Mouse (Mus musculus): ENCODE measurements around the gene Slc25a25. TPM values are rescaled to one million over a fixed set of nuclear protein-coding genes. Genes with fewer than 3 reads are reported as not detected.

The Slc25a25 gene
- 7.1 TPM for polyA plus RNA-seq (2014; fragmentation: Illumina TruSeq; extraction: RNeasy Lipid Tissue Mini Kit (QIAGEN cat#74804); ENCODE audit: low read depth, low replicate concordance)

DNA sequence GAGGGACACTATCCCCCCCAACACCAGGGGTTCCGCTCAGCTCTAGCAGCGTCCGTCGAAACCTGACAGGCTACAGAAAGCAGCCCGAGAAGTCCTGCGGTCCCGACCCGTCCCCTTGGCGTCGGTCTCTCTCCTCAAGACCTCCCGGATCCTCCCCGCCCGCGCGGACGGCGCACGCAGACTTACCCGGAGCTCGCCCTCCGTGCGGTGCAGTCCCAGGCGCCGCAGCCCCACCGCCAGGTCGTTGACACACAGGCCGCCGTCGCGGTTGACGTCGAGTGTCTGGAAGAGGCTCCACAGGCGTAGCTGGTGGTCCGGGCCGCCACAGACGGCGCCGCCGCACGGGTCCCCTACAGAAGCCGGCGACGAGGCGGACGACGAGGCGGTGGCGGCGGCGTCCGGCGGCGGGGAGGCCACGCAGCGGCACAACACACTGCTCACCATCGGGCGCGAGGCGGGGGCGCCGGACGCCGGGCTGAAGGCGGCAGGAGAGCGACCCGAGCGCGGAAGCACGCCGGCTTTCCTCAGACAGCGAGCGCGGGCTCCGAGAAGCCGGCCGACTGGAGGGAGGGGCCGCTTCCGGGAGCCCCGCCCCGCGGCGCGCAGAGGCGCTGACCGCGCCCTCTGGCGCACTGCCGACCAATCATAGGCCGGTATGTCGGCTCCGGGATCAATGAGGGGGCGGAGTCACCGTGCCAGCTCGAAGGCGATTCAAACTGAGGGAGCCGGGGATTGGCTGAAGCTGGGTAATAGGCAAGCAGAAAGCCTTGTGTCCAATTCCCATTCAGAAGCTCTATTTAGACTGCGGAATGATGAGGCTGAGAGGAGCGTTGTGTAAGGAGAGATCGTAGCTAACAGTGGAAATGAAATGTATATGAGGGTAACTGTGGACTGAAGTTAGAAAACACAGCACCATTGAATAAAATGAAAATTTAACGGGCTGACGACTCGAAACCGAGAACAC is at the start of gene Slc25a25:
Gene Slc25a25, minus strand, starts transcription at position 565 of the 964 bp plus-strand sequence.

DNA sequence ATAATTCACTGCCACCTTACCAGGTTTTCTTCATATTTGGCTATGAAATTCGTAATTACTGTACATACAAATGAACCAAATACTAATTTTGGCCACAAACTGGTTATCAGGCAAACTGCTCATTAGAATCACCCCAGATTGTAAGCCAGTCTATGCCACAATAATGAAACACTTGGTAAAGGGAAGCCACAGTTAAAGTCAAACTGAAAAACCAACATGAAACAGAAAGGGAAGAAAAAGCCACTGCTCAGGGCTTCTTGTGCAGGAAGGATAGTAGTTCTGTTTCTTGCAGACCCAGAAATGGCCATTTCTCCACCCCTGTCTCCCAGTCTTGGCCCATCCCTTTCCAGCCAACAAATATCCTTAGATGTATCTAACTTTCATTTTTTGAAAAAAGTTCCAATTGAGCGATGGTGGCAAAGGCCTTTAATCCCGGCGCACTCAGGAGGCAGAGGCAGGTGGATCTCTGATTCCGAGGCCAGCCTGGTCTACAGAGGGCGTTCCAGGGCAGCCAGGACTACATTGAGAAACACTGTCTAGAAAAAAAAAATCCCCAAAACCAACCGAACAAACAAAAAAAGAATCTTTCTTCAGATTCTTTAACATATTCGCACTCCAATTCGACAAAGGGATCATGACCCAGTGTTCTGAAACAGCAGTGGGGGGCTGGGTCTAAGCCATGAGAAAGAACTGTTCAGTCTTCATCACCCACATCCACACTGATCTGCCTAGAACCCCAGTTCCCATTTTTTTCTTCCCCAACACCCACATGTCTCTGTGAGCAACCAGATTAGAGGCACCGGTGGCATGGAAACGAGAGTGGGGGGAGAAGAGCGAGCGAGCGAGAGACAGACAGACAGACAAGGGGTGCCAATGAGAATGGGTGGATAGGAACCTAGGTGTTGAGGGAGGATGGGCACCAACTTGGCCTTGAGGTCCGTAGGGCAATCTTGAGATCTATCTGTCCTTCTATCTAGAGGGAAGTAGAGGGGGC is 1.2 kb downstream of the Slc25a25 start, which contains the start of gene Naif1:
Gene Naif1, plus strand, starts transcription at position 697 of the 994 bp plus-strand sequence.

DNA sequence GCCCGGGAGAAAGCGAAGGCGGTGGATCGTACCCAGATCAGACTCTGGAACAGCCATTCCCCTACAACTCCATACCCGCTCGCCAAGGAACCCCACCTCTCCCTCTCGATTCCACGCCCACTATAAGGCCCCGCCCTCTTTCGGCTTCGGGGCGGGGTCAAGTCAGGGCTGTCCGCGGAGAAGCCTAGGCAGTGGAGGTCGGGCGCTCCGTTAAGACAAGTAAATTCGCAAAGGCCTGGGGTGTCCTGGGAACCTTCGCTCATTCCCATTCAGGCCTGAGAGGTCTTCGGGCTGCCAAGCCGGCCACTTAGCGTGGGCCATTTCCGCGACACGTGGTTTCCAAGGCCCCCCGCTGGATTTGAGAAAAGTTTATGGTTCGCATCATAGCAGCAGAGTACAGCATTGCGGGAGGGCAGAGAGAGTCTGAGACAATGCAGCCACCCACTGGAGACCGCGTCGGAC is 55.7 kb downstream of the Slc25a25 start, which contains the start of gene Ptges2:
Gene Ptges2, plus strand, starts transcription at position 413 of the 462 bp plus-strand sequence.

DNA sequence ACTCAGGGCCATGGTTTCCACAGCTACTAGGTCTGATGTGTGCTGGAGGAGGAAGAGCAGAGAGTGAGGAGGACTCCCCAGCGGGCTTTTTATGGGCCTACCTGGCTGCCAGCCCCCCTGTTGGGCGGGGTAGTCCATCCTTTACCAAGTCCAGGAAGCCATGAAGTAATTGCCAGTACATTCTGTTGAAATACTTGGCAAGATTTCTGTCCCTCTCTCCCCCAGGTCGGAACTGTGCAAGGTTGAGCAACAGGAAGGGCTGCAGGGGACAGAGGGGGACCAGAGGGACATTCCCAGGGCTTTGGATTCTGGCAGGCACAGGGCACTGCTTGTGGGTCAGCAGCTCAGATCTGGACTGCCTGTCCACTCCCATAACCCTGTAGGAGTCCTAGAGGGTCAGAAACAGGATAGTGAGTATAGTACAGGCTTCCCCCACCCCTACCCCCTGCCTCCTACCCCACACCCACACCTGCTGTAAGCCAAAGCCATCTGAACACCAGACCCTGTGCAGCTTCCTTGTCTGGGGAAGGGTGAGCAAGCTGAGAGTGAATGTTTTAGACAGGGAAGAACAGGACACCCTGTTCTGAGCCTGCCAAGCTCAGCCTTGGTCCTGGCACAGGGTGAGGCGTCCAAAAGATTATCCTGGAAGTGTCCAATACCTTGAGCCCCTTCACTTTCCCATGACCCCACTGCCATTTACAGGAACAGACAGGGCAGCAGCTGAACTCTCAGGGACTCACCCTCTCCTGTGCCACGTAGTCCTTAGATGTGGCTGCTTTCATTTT is 63.3 kb downstream of the Slc25a25 start, which contains the start of gene Lcn2:
Gene Lcn2, minus strand, starts transcription at position 547 of the 785 bp plus-strand sequence.

DNA sequence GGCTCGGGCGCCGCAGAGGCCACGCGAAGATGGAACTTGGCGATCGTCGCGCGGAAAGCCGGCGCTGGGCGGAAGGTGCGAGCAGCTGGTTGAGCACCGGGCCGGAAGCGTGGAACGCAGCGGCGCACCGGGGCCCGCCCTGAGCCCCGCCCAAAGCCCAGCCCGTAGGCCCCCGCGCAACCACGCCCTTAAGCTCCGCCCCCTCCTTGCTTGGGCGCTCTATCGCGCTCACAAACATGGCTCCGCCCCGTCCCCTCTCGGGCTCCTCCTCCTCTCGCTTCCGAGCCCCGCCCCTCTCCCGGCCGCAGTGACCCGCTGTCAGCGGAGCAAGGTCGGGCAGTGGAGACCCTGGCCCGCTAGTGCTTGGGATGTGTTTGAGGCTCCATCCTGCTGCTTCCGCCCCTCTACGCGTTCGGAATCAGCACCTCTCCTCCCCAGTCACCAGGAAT is 69.4 kb downstream of the Slc25a25 start, which contains the start of gene 1110008P14Rik:
Gene 1110008P14Rik, minus strand, starts transcription at position 164 of the 449 bp plus-strand sequence.

Other genes with a start within 250 kb of the Slc25a25 start
- 61.5 TPM for gene Pomt1, start 214.9 kb downstream of the Slc25a25 start, polyA plus RNA-seq (2014; fragmentation: Illumina TruSeq; extraction: RNeasy Lipid Tissue Mini Kit (QIAGEN cat#74804); ENCODE audit: low read depth, low replicate concordance)
- 2.6 TPM for gene Uck1, start 191.3 kb downstream of the Slc25a25 start, polyA plus RNA-seq (2014; fragmentation: Illumina TruSeq; extraction: RNeasy Lipid Tissue Mini Kit (QIAGEN cat#74804); ENCODE audit: low read depth, low replicate concordance)
- 19.5 TPM for gene Golga2, start 164.1 kb downstream of the Slc25a25 start, polyA plus RNA-seq (2014; fragmentation: Illumina TruSeq; extraction: RNeasy Lipid Tissue Mini Kit (QIAGEN cat#74804); ENCODE audit: low read depth, low replicate concordance)
- 488 TPM for gene Swi5, start 163.4 kb downstream of the Slc25a25 start, polyA plus RNA-seq (2014; fragmentation: Illumina TruSeq; extraction: RNeasy Lipid Tissue Mini Kit (QIAGEN cat#74804); ENCODE audit: low read depth, low replicate concordance)
- gene Ciz1, start 99.1 kb downstream of the Slc25a25 start, polyA plus RNA-seq (2014; fragmentation: Illumina TruSeq; extraction: RNeasy Lipid Tissue Mini Kit (QIAGEN cat#74804); ENCODE audit: low read depth, low replicate concordance) = 10.9 TPM
- gene Dnm1, start 98.1 kb downstream of the Slc25a25 start, polyA plus RNA-seq (2014; fragmentation: Illumina TruSeq; extraction: RNeasy Lipid Tissue Mini Kit (QIAGEN cat#74804); ENCODE audit: low read depth, low replicate concordance) = 1.6 TPM
- 1.8 TPM for gene 1110008P14Rik, start 69.5 kb downstream of the Slc25a25 start, polyA plus RNA-seq (2014; fragmentation: Illumina TruSeq; extraction: RNeasy Lipid Tissue Mini Kit (QIAGEN cat#74804); ENCODE audit: low read depth, low replicate concordance)
- gene Lcn2, start 63.2 kb downstream of the Slc25a25 start, polyA plus RNA-seq (2014; fragmentation: Illumina TruSeq; extraction: RNeasy Lipid Tissue Mini Kit (QIAGEN cat#74804); ENCODE audit: low read depth, low replicate concordance) = 142 TPM
- gene Ptges2, start 55.5 kb downstream of the Slc25a25 start, polyA plus RNA-seq (2014; fragmentation: Illumina TruSeq; extraction: RNeasy Lipid Tissue Mini Kit (QIAGEN cat#74804); ENCODE audit: low read depth, low replicate concordance) = 0.81 TPM
- gene Naif1, start 988 bp downstream of the Slc25a25 start, polyA plus RNA-seq (2014; fragmentation: Illumina TruSeq; extraction: RNeasy Lipid Tissue Mini Kit (QIAGEN cat#74804); ENCODE audit: low read depth, low replicate concordance) = 8.7 TPM
- 6.6 TPM for gene Fam102a, start 83.9 kb upstream of the Slc25a25 start, polyA plus RNA-seq (2014; fragmentation: Illumina TruSeq; extraction: RNeasy Lipid Tissue Mini Kit (QIAGEN cat#74804); ENCODE audit: low read depth, low replicate concordance)
- 4.2 TPM for gene Dpm2, start 119.4 kb upstream of the Slc25a25 start, polyA plus RNA-seq (2014; fragmentation: Illumina TruSeq; extraction: RNeasy Lipid Tissue Mini Kit (QIAGEN cat#74804); ENCODE audit: low read depth, low replicate concordance)
- 0.97 TPM for gene Pip5kl1, start 123.4 kb upstream of the Slc25a25 start, polyA plus RNA-seq (2014; fragmentation: Illumina TruSeq; extraction: RNeasy Lipid Tissue Mini Kit (QIAGEN cat#74804); ENCODE audit: low read depth, low replicate concordance)
- gene 9430097D07Rik, start 124.2 kb upstream of the Slc25a25 start, polyA plus RNA-seq (2014; fragmentation: Illumina TruSeq; extraction: RNeasy Lipid Tissue Mini Kit (QIAGEN cat#74804); ENCODE audit: low read depth, low replicate concordance) = 1.1 TPM
- gene St6galnac4, start 135.7 kb upstream of the Slc25a25 start, polyA plus RNA-seq (2014; fragmentation: Illumina TruSeq; extraction: RNeasy Lipid Tissue Mini Kit (QIAGEN cat#74804); ENCODE audit: low read depth, low replicate concordance) = 0.25 TPM
- 2.9 TPM for gene St6galnac6, start 148.3 kb upstream of the Slc25a25 start, polyA plus RNA-seq (2014; fragmentation: Illumina TruSeq; extraction: RNeasy Lipid Tissue Mini Kit (QIAGEN cat#74804); ENCODE audit: low read depth, low replicate concordance)
- gene Ak1, start 170.3 kb upstream of the Slc25a25 start, polyA plus RNA-seq (2014; fragmentation: Illumina TruSeq; extraction: RNeasy Lipid Tissue Mini Kit (QIAGEN cat#74804); ENCODE audit: low read depth, low replicate concordance) = 16.6 TPM
- 0.27 TPM for gene Eng, start 195.2 kb upstream of the Slc25a25 start, polyA plus RNA-seq (2014; fragmentation: Illumina TruSeq; extraction: RNeasy Lipid Tissue Mini Kit (QIAGEN cat#74804); ENCODE audit: low read depth, low replicate concordance)